In genomic region chr11:11798690-11799089, GRCm38 (mm10) we compare ENCODE assay signal across 33 mouse cellular contexts.
"Had no signal": no experiment of that assay in that cellular context is flagged by ENCODE, and none has a peak within 500 bp of the region (broad histone marks: within the 10 kb centered on the region; RNA-seq: fewer than 3 reads in every experiment).

No protein-coding gene starts in this region.

- H3K4me1 ChIP-seq: limb, embryonic 10.5 days; limb, embryonic 12.5 days; limb, embryonic 13.5 days; limb, embryonic 15.5 days; lung, embryonic 15.5 days; midbrain, embryonic 10.5 days; midbrain, embryonic 12.5 days; midbrain, embryonic 13.5 days; midbrain, embryonic 15.5 days; neural tube, embryonic 12.5 days; neural tube, embryonic 13.5 days had no signal

- H3K4me3 ChIP-seq: limb, embryonic 10.5 days; limb, embryonic 12.5 days; limb, embryonic 13.5 days; limb, embryonic 15.5 days; liver, embryonic 12.5 days; liver, embryonic 13.5 days; liver, embryonic 15.5 days; lung, embryonic 15.5 days; megakaryocyte, embryonic 14.5 days; midbrain, embryonic 10.5 days; midbrain, embryonic 12.5 days; midbrain, embryonic 13.5 days; midbrain, embryonic 15.5 days; myocyte; neural tube, embryonic 12.5 days; neural tube, embryonic 13.5 days had no signal

- H3K36me3 ChIP-seq: midbrain, embryonic 15.5 days had no signal

- H3K9me3 ChIP-seq: limb, embryonic 10.5 days; limb, embryonic 12.5 days; limb, embryonic 13.5 days; limb, embryonic 15.5 days; liver, embryonic 12.5 days; liver, embryonic 13.5 days; liver, embryonic 15.5 days; lung, embryonic 15.5 days; megakaryocyte, embryonic 14.5 days; midbrain, embryonic 10.5 days; midbrain, embryonic 12.5 days; midbrain, embryonic 13.5 days; midbrain, embryonic 15.5 days; neural tube, embryonic 12.5 days; neural tube, embryonic 13.5 days had no signal

- DNase-seq: left cerebral cortex, postnatal 4 days; liver; liver, embryonic 13.5 days; liver, postnatal 0 days; lung, adult 18-20 months; lung, adult 2 months; lung, embryonic 14.5 days; lung, postnatal 10 days; lung, postnatal 14 days; lung, postnatal 36 days; lung, postnatal 4 days; midbrain, embryonic 14.5 days had no signal

- H3K9ac ChIP-seq: limb, embryonic 12.5 days; limb, embryonic 13.5 days; limb, embryonic 15.5 days; liver, embryonic 12.5 days; liver, embryonic 13.5 days; liver, embryonic 14.5 days; liver, embryonic 15.5 days; liver, postnatal 0 days; lung, embryonic 14.5 days; lung, embryonic 15.5 days; midbrain, embryonic 12.5 days; midbrain, embryonic 13.5 days; midbrain, embryonic 15.5 days; neural tube, embryonic 12.5 days; neural tube, embryonic 13.5 days had no signal

- H3K4me2 ChIP-seq: limb, embryonic 12.5 days; limb, embryonic 13.5 days; limb, embryonic 15.5 days; liver, embryonic 11.5 days; liver, embryonic 12.5 days; liver, embryonic 13.5 days; liver, embryonic 15.5 days; lung, embryonic 14.5 days; lung, embryonic 15.5 days; midbrain, embryonic 11.5 days; midbrain, embryonic 12.5 days; midbrain, embryonic 13.5 days; midbrain, embryonic 15.5 days; neural tube, embryonic 12.5 days; neural tube, embryonic 13.5 days had no signal

- H3K27me3 ChIP-seq: limb, embryonic 12.5 days; limb, embryonic 13.5 days; limb, embryonic 15.5 days; liver, embryonic 12.5 days; liver, embryonic 13.5 days; liver, embryonic 15.5 days; lung, embryonic 15.5 days; megakaryocyte, embryonic 14.5 days; midbrain, embryonic 12.5 days; midbrain, embryonic 13.5 days; midbrain, embryonic 15.5 days; neural tube, embryonic 12.5 days; neural tube, embryonic 13.5 days had no signal

- H3K27ac ChIP-seq: limb, embryonic 10.5 days; limb, embryonic 12.5 days; limb, embryonic 13.5 days; limb, embryonic 15.5 days; liver, embryonic 12.5 days; liver, embryonic 13.5 days; liver, embryonic 14.5 days; liver, embryonic 15.5 days; lung, embryonic 15.5 days; macrophage; midbrain, embryonic 10.5 days; midbrain, embryonic 12.5 days; midbrain, embryonic 13.5 days; midbrain, embryonic 15.5 days; neural tube, embryonic 12.5 days; neural tube, embryonic 13.5 days had no signal

- ATAC-seq: liver, embryonic 12.5 days; liver, postnatal 0 days; lung, postnatal 0 days; midbrain, embryonic 13.5 days; midbrain, embryonic 15.5 days; midbrain, embryonic 16.5 days had no signal
